In the genomic region with DNA sequence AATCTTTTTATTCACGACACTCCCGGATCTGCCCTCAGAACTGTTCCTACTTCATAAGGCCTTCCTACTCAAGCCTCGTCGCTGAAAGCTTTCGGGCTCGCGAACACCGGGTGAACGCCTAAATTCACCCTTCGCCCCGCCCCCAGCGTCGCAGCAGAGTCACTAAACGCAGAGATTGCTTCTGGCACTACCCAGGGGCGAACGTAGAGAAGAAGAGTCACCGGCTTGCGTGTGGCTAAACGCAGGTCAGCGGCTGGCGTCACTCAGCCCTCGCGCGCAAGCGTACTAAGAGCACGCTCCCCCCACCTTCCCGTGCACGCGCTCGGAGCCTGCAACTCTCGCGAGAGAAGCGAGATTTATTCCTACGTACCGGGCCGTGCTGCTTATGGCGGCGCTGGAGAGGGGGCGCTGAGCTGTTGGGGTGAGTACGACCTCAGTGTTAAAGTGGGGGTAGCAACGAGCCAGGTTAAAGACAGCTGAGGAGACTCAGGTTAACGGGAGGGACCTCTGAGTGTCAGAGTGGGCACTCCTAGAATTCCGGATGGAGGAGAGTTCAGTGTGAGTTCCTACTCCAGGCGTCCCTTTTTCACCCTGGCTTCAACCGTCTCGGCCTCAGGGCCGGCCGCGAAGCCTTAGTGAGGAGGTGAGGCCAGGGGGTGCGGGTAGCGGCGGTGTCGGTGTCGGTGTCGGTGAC, we compare ENCODE assay signal across 8 mouse cellular contexts. TPM values are rescaled to one million over a fixed set of nuclear protein-coding genes. Genes with fewer than 3 reads are reported as not detected.
DNase-seq lines count a peak whose midpoint lies in the region; ATAC-seq and TF ChIP-seq lines count a peak whose summit lies in the region.

Gene Csde1, plus strand, starts transcription at position 178 of the 694 bp plus-strand sequence.

- H3K36me3 ChIP-seq in embryonic facial prominence, embryonic 14.5 days (ENCODE audit: control insufficient read depth, insufficient read depth, low read length), result no peaks in the 10 kb centered on the region
- peaks cover 14% of the 10 kb centered on the region for H3K36me3 ChIP-seq in heart, adult 2 months (ENCODE audit: control insufficient read depth, insufficient read depth, low read length)
- no peaks in the 10 kb centered on the region for H3K36me3 ChIP-seq in limb, embryonic 13.5 days
- no peaks in the 10 kb centered on the region for H3K36me3 ChIP-seq in midbrain, embryonic 16.5 days (ENCODE audit: control insufficient read depth, insufficient read depth, low read length)

- peak; percentile 82; the same call in 1 of the 2 replicates for TF ChIP-seq EP300 in heart, adult 2 months (IDR thresholded peaks at IDR 0.05; ENCODE audit: insufficient read depth, low read depth, low read length)

- peak; percentile 97 for TF ChIP-seq POLR2A in heart, adult 2 months (IDR thresholded peaks at IDR 0.05; ENCODE audit: insufficient read depth, low read depth, low read length)

- peak within 1 kb of the TSS; percentile 98 for H3K27ac ChIP-seq in embryonic facial prominence, embryonic 14.5 days (replicated peaks; ENCODE audit: low read depth, low read length)
- peak within 1 kb of the TSS; percentile 98 for H3K27ac ChIP-seq in heart, adult 2 months
- H3K27ac ChIP-seq in limb, embryonic 13.5 days, result peak within 1 kb of the TSS; percentile 97
- peak within 1 kb of the TSS; percentile 98 for H3K27ac ChIP-seq in midbrain, embryonic 16.5 days (ENCODE audit: low read length)

- peaks cover 3% of the 10 kb centered on the region for H3K79me2 ChIP-seq in heart, adult 2 months (replicated peaks; ENCODE audit: control insufficient read depth, insufficient read depth, low read length)

- H3K9ac ChIP-seq in embryonic facial prominence, embryonic 14.5 days (ENCODE audit: low read depth, low read length), result peak within 1 kb of the TSS; percentile 99
- H3K9ac ChIP-seq in heart, adult 2 months (ENCODE audit: low read depth, low read length), result peak within 1 kb of the TSS; percentile 83
- H3K9ac ChIP-seq in limb, embryonic 13.5 days, result peak within 1 kb of the TSS; percentile 95
- H3K9ac ChIP-seq in midbrain, embryonic 16.5 days (ENCODE audit: low read depth, low read length), result peak within 1 kb of the TSS; percentile 89

- H3K27me3 ChIP-seq in embryonic facial prominence, embryonic 14.5 days (replicated peaks; ENCODE audit: control insufficient read depth, insufficient read depth, low read length), result no peaks in the 10 kb centered on the region
- H3K27me3 ChIP-seq in heart, adult 2 months (ENCODE audit: control insufficient read depth, insufficient read depth, low read length), result no peaks in the 10 kb centered on the region
- no peaks in the 10 kb centered on the region for H3K27me3 ChIP-seq in limb, embryonic 13.5 days
- H3K27me3 ChIP-seq in midbrain, embryonic 16.5 days (ENCODE audit: control insufficient read depth, insufficient read depth, low read depth, low read length), result no peaks in the 10 kb centered on the region

- H3K4me1 ChIP-seq in embryonic facial prominence, embryonic 14.5 days (ENCODE audit: control insufficient read depth, insufficient read depth, low read length), result peaks cover 11% of the 10 kb centered on the region
- H3K4me1 ChIP-seq in heart, adult 2 months (ENCODE audit: control insufficient read depth, insufficient read depth, low read length), result peaks cover 5% of the 10 kb centered on the region
- H3K4me1 ChIP-seq in limb, embryonic 13.5 days, result peaks cover 16% of the 10 kb centered on the region
- H3K4me1 ChIP-seq in midbrain, embryonic 16.5 days (ENCODE audit: control insufficient read depth, insufficient read depth, low read length), result peaks cover 19% of the 10 kb centered on the region

- peak; percentile 99 for DNase-seq in 3T3-L1 (ENCODE audit: low read depth, low spot score)
- DNase-seq in adrenal gland, postnatal 4 days (ENCODE audit: low spot score in 2 of 2), result peak; percentile 84 to 94
- peak; percentile 99 for DNase-seq in embryonic facial prominence, embryonic 14.5 days (ENCODE audit: low spot score)
- DNase-seq in heart, adult 2 months, result peak; percentile 97 to 98
- peak; percentile 97 to 98 for DNase-seq in kidney, adult 8-10 months
- DNase-seq in spleen, postnatal 10 days (ENCODE audit: low spot score in 2 of 2), result peak; percentile 92 to 96

- intact Hi-C loops in heart, adult 2 months (cut with DNase I), result loop anchor here (2.0 to 10.0 kb wide), 3 partner anchors 38 to 264 kb away; partner anchors contain the start of genes Bcas2 and Nras

- WGBS in embryonic facial prominence, embryonic 14.5 days, result under 1% methylated on average over 55 of the region's 55 CpGs
- under 1% methylated on average over 55 of the region's 55 CpGs for WGBS in heart, adult 2 months
- WGBS in limb, embryonic 13.5 days, result under 1% methylated on average over 55 of the region's 55 CpGs
- WGBS in midbrain, embryonic 16.5 days, result under 1% methylated on average over 55 of the region's 55 CpGs

- peak; percentile 96 for ATAC-seq in embryonic facial prominence, embryonic 14.5 days (ENCODE audit: low read depth)
- peak; percentile 93 for ATAC-seq in limb, embryonic 13.5 days (ENCODE audit: low FRiP score, low read depth)
- peak; percentile 95 for ATAC-seq in midbrain, embryonic 16.5 days

- peak within 1 kb of the TSS; percentile 94 for H3K4me3 ChIP-seq in embryonic facial prominence, embryonic 14.5 days (ENCODE audit: low read depth, low read length)
- H3K4me3 ChIP-seq in heart, adult 2 months, result peak within 1 kb of the TSS; percentile 87
- H3K4me3 ChIP-seq in limb, embryonic 13.5 days, result peak within 1 kb of the TSS; percentile 86
- H3K4me3 ChIP-seq in midbrain, embryonic 16.5 days (ENCODE audit: low read depth, low read length), result peak within 1 kb of the TSS; percentile 74

- H3K4me2 ChIP-seq in embryonic facial prominence, embryonic 14.5 days (ENCODE audit: low read depth, low read length), result peak within 1 kb of the TSS; percentile 81
- peak within 1 kb of the TSS; percentile 80 for H3K4me2 ChIP-seq in limb, embryonic 13.5 days (replicated peaks)
- peak within 1 kb of the TSS; percentile 80 for H3K4me2 ChIP-seq in midbrain, embryonic 16.5 days (ENCODE audit: low read length)

- H3K9me3 ChIP-seq in embryonic facial prominence, embryonic 14.5 days (ENCODE audit: control insufficient read depth, low read length), result no peaks in the 10 kb centered on the region
- no peaks in the 10 kb centered on the region for H3K9me3 ChIP-seq in limb, embryonic 13.5 days
- H3K9me3 ChIP-seq in midbrain, embryonic 16.5 days (replicated peaks; ENCODE audit: control insufficient read depth, low read length, poor library complexity, severe bottlenecking), result no peaks in the 10 kb centered on the region

- peak; percentile 13; the same call in 1 of the 2 replicates for TF ChIP-seq CTCF in heart, adult 2 months (IDR thresholded peaks at IDR 0.05)

RNA-seq across cellular contexts. Expression of gene Csde1, which starts in this region (rescaled TPM):
- 100 to 1,000 TPM; 337 to 354 TPM for total RNA-seq in adrenal gland, postnatal 4 days (2021)
- polyA plus RNA-seq in embryonic facial prominence, embryonic 14.5 days (2014; fragmentation: Nextera tagmentation; extraction: Ambion mirVana), result 335 and 377 TPM in 2 replicates
- total RNA-seq in heart, adult 2 months (2021), result 100 to 1,000 TPM; 515 to 591 TPM
- polyA plus RNA-seq in heart, adult 2 months (2012; rRNA removed), result 65.3 and 130 TPM in 2 replicates
- polyA plus RNA-seq in limb, embryonic 13.5 days (2015; fragmentation: Nextera tagmentation; extraction: Ambion mirVana), result 388 and 411 TPM in 2 replicates
- polyA plus RNA-seq in midbrain, embryonic 16.5 days (2015; fragmentation: Nextera tagmentation; extraction: Ambion mirVana), result 358 and 410 TPM in 2 replicates

Comparison
In these comparisons a context has a peak if more than half of its experiments do, and no peak if none do; other contexts are left out.
1. Peak in every context shown above with its lines: DNase-seq, ATAC-seq, H3K4me3 ChIP-seq and H3K27ac ChIP-seq.